Mouse (Mus musculus) forebrain, postnatal 0 days (tissue): Measurements from ENCODE around the gene Glyctk. TPM values are rescaled to one million over a fixed set of nuclear protein-coding genes. Genes with fewer than 3 reads are reported as not detected.

Experiments used
- ATAC-seq: fragments of 200-750 bp; cut with Nextera tagmentation; 2 replicates; pipeline ENCODE4 v1.8.0; 2017; ENCODE audit warnings: mild to moderate bottlenecking, moderate library complexity
- DNase-seq: peaks from one replicate; pipeline ENCODE4 v3.0.0-alpha.2; 2015
- H3K27ac ChIP-seq: fragments of 300-500 bp; sonication (generic); 2 replicates; pipeline ENCODE4 v1.5.1; 2014; ENCODE audit warnings: low read depth, mild to moderate bottlenecking, antibody characterized with exemption, low read length, moderate library complexity, mixed read lengths
- H3K27me3 ChIP-seq: fragments of 300-500 bp; sonication (generic); 2 replicates; pipeline ENCODE4 v1.6.1; 2014; ENCODE audit warnings: mild to moderate bottlenecking, low read length, mixed read lengths; ENCODE audit not compliant: insufficient read depth
- H3K36me3 ChIP-seq: fragments of 300-500 bp; sonication (generic); 2 replicates; pipeline ENCODE4 v1.6.1; 2014; ENCODE audit warnings: mild to moderate bottlenecking, moderate library complexity; ENCODE audit not compliant: insufficient read depth
- H3K4me1 ChIP-seq: fragments of 300-500 bp; sonication (generic); 2 replicates; pipeline ENCODE4 v1.6.1; 2014; ENCODE audit warnings: antibody characterized with exemption; ENCODE audit not compliant: insufficient read depth
- H3K4me2 ChIP-seq: fragments of 300-500 bp; sonication (generic); 2 replicates; pipeline ENCODE4 v1.6.1; 2014; ENCODE audit warnings: low read depth, mild to moderate bottlenecking, moderate library complexity
- H3K4me3 ChIP-seq: fragments of 300-500 bp; sonication (generic); 2 replicates; pipeline ENCODE4 v1.5.1; 2014; ENCODE audit warnings: low read depth, low read length, mixed read lengths
- H3K9ac ChIP-seq: fragments of 300-500 bp; sonication (generic); 2 replicates; pipeline ENCODE4 v1.6.1; 2014; ENCODE audit warnings: mild to moderate bottlenecking
- H3K9me3 ChIP-seq: fragments of 300-500 bp; sonication (generic); 2 replicates; pipeline ENCODE4 v1.6.1; 2016; ENCODE audit warnings: low read length
- CTCF ChIP-seq: sonication (generic); IDR thresholded peaks from 2 replicates; pipeline ENCODE4 v1.5.1; 2016; ENCODE audit warnings: antibody characterized with exemption, control low read depth, low read depth
- WGBS: fragments of 180-500 bp; shearing (Covaris S2); extraction: QIAGEN DNeasy Blood & Tissue Kit; methylation state at CpG from one replicate; pipeline ENCODE4 v1.1.7; 2014; 5-methylcytosine and 5-hydroxymethylcytosine counted together
- polyA plus RNA-seq: library from polyadenylated mRNA; unstranded; fragments of >200 nt; fragmentation: Nextera tagmentation; extraction: Ambion mirVana; gene quantifications from 2 replicates; pipeline ENCODE4 v1.2.1, GENCODE M21; 2015
- total RNA-seq: library from RNA; depleted of rRNA; stranded (reverse); fragments of >200 nt; gene quantifications from 2 replicates; pipeline ENCODE4 v1.2.3, GENCODE M21; 2014

The Glyctk gene
- total and polyA plus RNA-seq, 2 experiments from 2014 or later, result 1.1 to 3.0 TPM

GRCm38 (mm10) chr9:106130250-106130649 is 27.7 kb downstream of the Glyctk start:
- Histone ChIP-seq H3K27me3 (no peaks in the 10 kb centered on the region), H3K9me3 (no peaks in the 10 kb centered on the region), H3K27ac (no peak overlapping the region), H3K4me3 (no peak overlapping the region), H3K36me3 (no peaks in the 10 kb centered on the region), H3K9ac (no peak overlapping the region), H3K4me1 (peaks cover 10% of the 10 kb centered on the region), H3K4me2 (no peak overlapping the region)
- DNase-seq, result no peak
- ATAC-seq, result no peak
- no peak for TF ChIP-seq CTCF
- 88% methylated on average over 7 of the region's 7 CpGs for WGBS

- Histone ChIP-seq H3K4me3 (no peak overlapping the region), H3K36me3 (no peaks in the 10 kb centered on the region), H3K9me3 (no peaks in the 10 kb centered on the region), H3K27ac (no peak overlapping the region), H3K4me1 (peaks cover 10% of the 10 kb centered on the region), H3K9ac (no peak overlapping the region), H3K4me2 (no peak overlapping the region), H3K27me3 (no peaks in the 10 kb centered on the region)
- TF ChIP-seq CTCF, result no peak
- WGBS, result 93% methylated on average over 2 of the region's 2 CpGs
- DNase-seq, result no peak
- ATAC-seq, result no peak
These were observed 28.9 kb downstream of the Glyctk start for GRCm38 (mm10) chr9:106129072-106129471.

GRCm38 (mm10) chr9:106126786-106127251 is 31.1 kb downstream of the Glyctk start:
- Histone ChIP-seq H3K9me3 (no peaks in the 10 kb centered on the region), H3K4me1 (peaks cover 10% of the 10 kb centered on the region), H3K27ac (peak overlapping the region; percentile 54; the same call in 1 of the 2 replicates), H3K4me2 (no peak overlapping the region), H3K9ac (no peak overlapping the region), H3K4me3 (no peak overlapping the region), H3K36me3 (no peaks in the 10 kb centered on the region), H3K27me3 (no peaks in the 10 kb centered on the region)
- TF ChIP-seq CTCF, result no peak
- WGBS, result 3% methylated on average over 2 of the region's 2 CpGs
- ATAC-seq, result peak; percentile 90
- peak; percentile 79 for DNase-seq

- no peak overlapping the region for H3K27ac ChIP-seq
- H3K9me3 ChIP-seq, result no peaks in the 10 kb centered on the region
- TF ChIP-seq CTCF, result peak; percentile 84
- 48% methylated on average over 4 of the region's 4 CpGs for WGBS
- H3K36me3 ChIP-seq, result no peaks in the 10 kb centered on the region
- H3K4me2 ChIP-seq, result no peak overlapping the region
- H3K9ac ChIP-seq, result no peak overlapping the region
- H3K4me3 ChIP-seq, result no peak overlapping the region
- no peaks in the 10 kb centered on the region for H3K27me3 ChIP-seq
- DNase-seq, result peak; percentile 72
- no peak; the same call in 1 of the 2 replicates for ATAC-seq
- H3K4me1 ChIP-seq, result peaks cover 14% of the 10 kb centered on the region
These were observed 34.3 kb downstream of the Glyctk start for GRCm38 (mm10) chr9:106123599-106123998.

- Histone ChIP-seq H3K4me3 (no peak overlapping the region), H3K36me3 (no peaks in the 10 kb centered on the region), H3K27me3 (peaks cover 3% of the 10 kb centered on the region; the same call in 1 of the 2 replicates), H3K9ac (no peak overlapping the region), H3K4me2 (no peak overlapping the region), H3K9me3 (no peaks in the 10 kb centered on the region), H3K27ac (no peak overlapping the region), H3K4me1 (peaks cover 7% of the 10 kb centered on the region; the same call in 1 of the 2 replicates)
- WGBS, result 37% methylated on average over 9 of the region's 9 CpGs
- ATAC-seq (peak; percentile 73), DNase-seq (peak; percentile 58)
- no peak for TF ChIP-seq CTCF
These were observed 38.9 kb downstream of the Glyctk start for GRCm38 (mm10) chr9:106119075-106119474.

GRCm38 (mm10) chr9:106115801-106116424 is 42.0 kb downstream of the Glyctk start:
- Histone ChIP-seq H3K27me3 (peaks cover 3% of the 10 kb centered on the region; the same call in 1 of the 2 replicates), H3K27ac (peak overlapping the region; percentile 57; the same call in 1 of the 2 replicates), H3K4me2 (peak overlapping the region; percentile 45), H3K4me1 (peaks cover 7% of the 10 kb centered on the region; the same call in 1 of the 2 replicates), H3K9ac (no peak overlapping the region), H3K4me3 (peak overlapping the region; percentile 16; the same call in 1 of the 2 replicates), H3K9me3 (no peaks in the 10 kb centered on the region), H3K36me3 (no peaks in the 10 kb centered on the region)
- ATAC-seq (peak; percentile 82; the same call in 1 of the 2 replicates), DNase-seq (peak; percentile 63)
- 5% methylated on average over 13 of the region's 13 CpGs for WGBS
- no peak for TF ChIP-seq CTCF

- ATAC-seq, result peak; percentile 80
- 0 out of 2 replicates have a peak, but pooled peaks cover 3% of the 10 kb centered on the region for H3K4me1 ChIP-seq
- H3K27ac ChIP-seq, result 0 out of 2 replicates have a peak overlapping the region, but pooled peaks have one; percentile 22
These were observed 45.0 kb downstream of the Glyctk start for GRCm38 (mm10) chr9:106112770-106113423.

More at GRCm38 (mm10) chr9:106112770-106113423, 45.0 kb downstream of the Glyctk start:
- DNase-seq, result peak; percentile 89
- WGBS, result 26% methylated on average over 10 of the region's 10 CpGs
- Histone ChIP-seq H3K27me3 (peaks cover 3% of the 10 kb centered on the region; the same call in 1 of the 2 replicates), H3K4me2 (no peak overlapping the region), H3K9me3 (no peaks in the 10 kb centered on the region), H3K9ac (no peak overlapping the region), H3K36me3 (no peaks in the 10 kb centered on the region), H3K4me3 (no peak overlapping the region)
- TF ChIP-seq CTCF, result peak; percentile 97
